Mouse (Mus musculus) megakaryocyte, embryonic 14.5 days (primary cell): ENCODE measurements around the gene Psg16. TPM values are rescaled to one million over a fixed set of nuclear protein-coding genes. Genes with fewer than 3 reads are reported as not detected.
A peak's percentile ranks its signal among the peaks of the same experiment; 100 is the strongest.

Experiments used
- H3K27me3 ChIP-seq: replicated peaks from 2 replicates; pipeline ENCODE3; 2012; ENCODE audit warnings: inconsistent platforms
- H3K36me3 ChIP-seq: replicated peaks from 2 replicates; pipeline ENCODE3; 2012; ENCODE audit warnings: low read length, inconsistent platforms, mixed read lengths
- H3K4me1 ChIP-seq: 2 replicates; pipeline ENCODE4 v1.6.1; 2012; ENCODE audit warnings: inconsistent platforms
- H3K4me3 ChIP-seq: replicated peaks from 2 replicates; pipeline ENCODE3; 2012; ENCODE audit warnings: moderate library complexity, mild to moderate bottlenecking, inconsistent platforms
- H3K9me3 ChIP-seq: 2 replicates; pipeline ENCODE4 v1.6.1; 2012; ENCODE audit warnings: inconsistent platforms
- FLI1 ChIP-seq: IDR thresholded peaks from 2 replicates; pipeline ENCODE4 v1.6.1; 2012; ENCODE audit warnings: low read length, inconsistent platforms, mixed read lengths
- GATA1 ChIP-seq: IDR thresholded peaks from 3 replicates; pipeline ENCODE4 v1.6.1; 2012; ENCODE audit warnings: mixed read lengths, low read length, inconsistent platforms, borderline replicate concordance
- polyA plus RNA-seq: library from polyadenylated mRNA; stranded (reverse); fragments of >175 nt; gene quantifications from 2 replicates; pipeline ENCODE4 v1.2.3, GENCODE M21; 2012; ENCODE audit warnings: low replicate concordance; ENCODE audit not compliant: insufficient read depth

Gene Psg16
- polyA plus RNA-seq, 1 experiment = not detected

GRCm38 (mm10) chr7:17055287-17055946 is 18.4 kb upstream of the Psg16 start:
- peaks cover 55% of the 10 kb centered on the region for H3K4me1 ChIP-seq
- TF ChIP-seq FLI1 = no peak
- TF ChIP-seq GATA1 = no peak

GRCm38 (mm10) chr7:17056081-17056581 is 17.7 kb upstream of the Psg16 start:
- H3K9me3 ChIP-seq = peaks cover 6% of the 10 kb centered on the region; the same call in 1 of the 2 replicates
- no peaks in the 10 kb centered on the region for H3K27me3 ChIP-seq
- peaks cover 62% of the 10 kb centered on the region for H3K4me1 ChIP-seq
- peak overlapping the region; percentile 93 for H3K4me3 ChIP-seq
- H3K36me3 ChIP-seq = peaks cover 24% of the 10 kb centered on the region
- no peak for TF ChIP-seq GATA1
- no peak for TF ChIP-seq FLI1

More at GRCm38 (mm10) chr7:17055287-17055946, 18.4 kb upstream of the Psg16 start:
- Histone ChIP-seq H3K9me3 (peaks cover 6% of the 10 kb centered on the region; the same call in 1 of the 2 replicates), H3K27me3 (no peaks in the 10 kb centered on the region), H3K4me3 (peak overlapping the region; percentile 93), H3K36me3 (peaks cover 29% of the 10 kb centered on the region)

- TF ChIP-seq GATA1 = no peak
- peaks cover 20% of the 10 kb centered on the region for H3K36me3 ChIP-seq
- H3K4me3 ChIP-seq = peak overlapping the region; percentile 93
- no peaks in the 10 kb centered on the region for H3K27me3 ChIP-seq
- H3K4me1 ChIP-seq = peaks cover 61% of the 10 kb centered on the region
- H3K9me3 ChIP-seq = peaks cover 6% of the 10 kb centered on the region; the same call in 1 of the 2 replicates
Measured at GRCm38 (mm10) chr7:17056601-17057523, 17.0 kb upstream of the Psg16 start.

- Histone ChIP-seq H3K9me3 (peaks cover 6% of the 10 kb centered on the region; the same call in 1 of the 2 replicates), H3K27me3 (peaks cover 12% of the 10 kb centered on the region), H3K4me3 (peak overlapping the region; percentile 88), H3K36me3 (peaks cover 16% of the 10 kb centered on the region), H3K4me1 (peaks cover 73% of the 10 kb centered on the region)
- TF ChIP-seq FLI1 = no peak
- TF ChIP-seq GATA1 = no peak
Measured at GRCm38 (mm10) chr7:17058071-17058689, 15.7 kb upstream of the Psg16 start.

- peaks cover 12% of the 10 kb centered on the region for H3K27me3 ChIP-seq
- peaks cover 9% of the 10 kb centered on the region for H3K36me3 ChIP-seq
- TF ChIP-seq GATA1 = no peak
- no peak for TF ChIP-seq FLI1
- H3K4me3 ChIP-seq = peak overlapping the region; percentile 88
- H3K9me3 ChIP-seq = peaks cover 1% of the 10 kb centered on the region; the same call in 1 of the 2 replicates
- H3K4me1 ChIP-seq = peaks cover 73% of the 10 kb centered on the region
Measured at GRCm38 (mm10) chr7:17058816-17059462, 14.9 kb upstream of the Psg16 start.

- no peaks in the 10 kb centered on the region for H3K9me3 ChIP-seq
Measured at GRCm38 (mm10) chr7:17059463-17059844, 14.4 kb upstream of the Psg16 start.

DNA sequence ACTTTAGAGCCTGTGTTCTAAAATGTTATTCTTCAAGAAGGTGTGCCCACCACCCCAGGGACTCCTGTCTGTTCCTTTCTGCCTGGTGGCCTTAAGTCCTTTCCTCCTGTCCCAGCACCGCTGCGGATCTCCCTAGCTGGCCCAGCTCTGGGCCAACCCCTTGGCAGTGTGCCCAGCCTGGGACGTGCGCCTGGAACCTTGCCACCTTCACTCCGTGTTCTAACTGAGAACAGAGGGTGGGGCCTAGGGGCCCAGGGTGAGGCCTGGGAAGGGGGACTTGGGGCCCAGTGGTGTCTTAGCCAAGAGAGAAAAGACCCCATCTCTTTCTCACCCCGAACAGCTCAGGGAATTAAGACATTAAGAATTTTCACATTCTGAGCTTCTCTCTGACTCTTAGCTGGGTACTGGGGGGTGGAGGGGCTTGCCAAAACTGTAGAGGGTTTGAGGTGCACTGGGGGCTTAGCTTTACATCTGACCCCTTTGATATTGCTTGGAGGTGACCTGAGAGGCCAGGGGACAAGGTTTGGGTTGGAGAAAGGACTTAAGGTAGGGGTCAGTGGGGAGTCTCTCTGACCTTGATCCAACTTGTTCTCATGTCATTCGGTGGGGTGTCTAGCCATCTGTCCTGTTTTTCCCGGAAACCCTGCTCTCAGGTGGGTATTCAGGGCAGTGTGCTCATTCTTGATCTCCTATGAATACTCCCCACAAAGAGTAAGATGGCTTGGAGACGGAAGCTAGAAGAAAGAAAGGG is 13.6 kb upstream of the Psg16 start:
- H3K4me1 ChIP-seq = peaks cover 69% of the 10 kb centered on the region
- peaks cover 12% of the 10 kb centered on the region for H3K27me3 ChIP-seq
- no peak for TF ChIP-seq FLI1
- TF ChIP-seq GATA1 = no peak
- H3K4me3 ChIP-seq = peak overlapping the region; percentile 86
- H3K36me3 ChIP-seq = no peaks in the 10 kb centered on the region
- no peaks in the 10 kb centered on the region for H3K9me3 ChIP-seq

More at GRCm38 (mm10) chr7:17059463-17059844, 14.4 kb upstream of the Psg16 start:
- peaks cover 12% of the 10 kb centered on the region for H3K27me3 ChIP-seq
- TF ChIP-seq FLI1 (no peak), GATA1 (no peak)
- peak overlapping the region; percentile 48 for H3K4me3 ChIP-seq
- peaks cover 73% of the 10 kb centered on the region for H3K4me1 ChIP-seq
- H3K36me3 ChIP-seq = peaks cover 5% of the 10 kb centered on the region

- peaks cover 64% of the 10 kb centered on the region for H3K4me1 ChIP-seq
- peak overlapping the region; percentile 86 for H3K4me3 ChIP-seq
Measured at GRCm38 (mm10) chr7:17060782-17061605, 12.8 kb upstream of the Psg16 start.

More at GRCm38 (mm10) chr7:17060782-17061605, 12.8 kb upstream of the Psg16 start:
- H3K9me3 ChIP-seq = no peaks in the 10 kb centered on the region
- no peak for TF ChIP-seq FLI1
- no peak for TF ChIP-seq GATA1
- H3K27me3 ChIP-seq = peaks cover 12% of the 10 kb centered on the region
- H3K36me3 ChIP-seq = no peaks in the 10 kb centered on the region
